Mouse (Mus musculus): Measurements from ENCODE around the gene Synj2.

DNA sequence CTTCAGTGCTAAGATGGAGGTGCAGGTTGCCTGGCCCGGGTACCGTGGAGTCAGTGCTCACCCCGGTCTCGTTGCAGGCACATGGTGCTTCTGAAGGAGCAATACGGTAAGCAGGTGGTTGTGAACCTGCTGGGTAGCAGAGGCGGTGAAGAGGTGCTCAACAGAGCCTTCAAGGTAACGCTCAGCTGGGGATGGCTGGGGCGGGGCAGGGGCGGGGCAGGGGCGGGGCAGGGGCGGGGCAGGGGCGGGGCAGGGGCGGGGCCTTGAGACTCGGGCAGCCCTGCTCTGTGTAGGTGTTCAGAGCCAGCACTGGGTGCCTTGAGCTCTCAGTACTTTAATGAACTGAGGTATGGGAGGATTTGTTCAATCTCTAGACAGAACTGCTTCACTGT lies 64.2 kb downstream of the Synj2 start:
- TF ChIP-seq CTCF (IDR thresholded peaks at IDR 0.05; ENCODE audit: extremely low read depth, insufficient read depth, insufficient read length, insufficient replicate concordance) (no peak), POLR2A (IDR thresholded peaks at IDR 0.05; ENCODE audit: low read depth, low read length) (no peak)
